Mouse (Mus musculus): ENCODE measurements around the gene Gm9970. TPM values are rescaled to one million over a fixed set of nuclear protein-coding genes. Genes with fewer than 3 reads are reported as not detected.
A peak's percentile ranks its signal among the peaks of the same experiment; 100 is the strongest.

Gm9970 gene
- total and polyA plus RNA-seq, 3 experiments, result 0.31 TPM; not detected in 2

DNA sequence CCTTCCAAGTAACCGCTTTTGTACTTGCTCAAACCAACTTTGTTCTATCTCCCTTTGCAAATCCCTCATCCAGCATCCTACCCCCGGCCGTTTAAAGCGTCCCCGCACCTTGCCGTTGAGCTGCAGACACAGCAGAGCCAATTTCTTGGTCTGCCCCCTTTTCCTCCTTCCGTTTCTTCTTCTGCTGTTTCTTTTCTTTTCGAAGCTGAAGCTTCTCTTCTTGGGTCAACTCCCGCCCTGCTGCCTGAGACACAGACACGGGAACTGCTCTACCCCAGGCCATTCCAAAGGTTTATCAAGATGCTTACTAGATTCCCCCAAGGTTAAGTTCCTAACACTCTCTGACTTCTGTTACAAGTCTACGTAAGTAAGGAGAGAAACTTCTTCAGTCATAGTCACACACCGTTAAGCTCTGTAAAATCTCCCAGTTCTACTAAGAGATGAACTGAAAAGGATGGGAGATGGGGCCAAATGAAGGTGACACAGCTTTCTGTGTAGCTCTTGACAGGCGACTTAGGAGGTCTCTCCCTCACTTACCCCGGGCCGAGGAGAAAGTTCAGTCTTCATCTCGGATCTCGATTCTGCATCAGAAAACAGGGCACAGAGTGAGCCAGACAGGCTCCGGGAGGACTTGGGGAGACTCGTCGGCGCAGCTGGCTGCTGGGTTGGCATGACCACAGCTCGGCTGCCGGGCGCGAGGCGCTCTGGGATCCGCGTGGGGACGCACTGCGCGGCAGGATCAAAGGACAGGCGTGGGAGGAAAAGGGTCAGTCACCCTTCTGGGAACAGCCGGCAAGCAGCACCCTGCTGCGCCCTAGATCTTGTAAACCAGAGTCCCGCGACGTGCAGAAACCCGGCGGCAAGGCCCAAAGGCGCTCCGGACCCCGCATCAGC, 48.7 kb downstream of the Gm9970 start:
- WGBS, result 8% methylated on average over 42 of the region's 42 CpGs
- intact Hi-C loops (cut with DNase I), result no loop called here
- Histone ChIP-seq H3K36me3 (ENCODE audit: control insufficient read depth, insufficient read depth, low read length) (peaks cover 6% of the 10 kb centered on the region), H3K27ac (peak overlapping the region; percentile 84), H3K4me1 (ENCODE audit: control insufficient read depth, insufficient read depth, low read length) (peaks cover 2% of the 10 kb centered on the region), H3K79me2 (replicated peaks; ENCODE audit: control insufficient read depth, insufficient read depth, low read length) (no peaks in the 10 kb centered on the region), H3K4me3 (peak overlapping the region; percentile 92), H3K27me3 (ENCODE audit: control insufficient read depth, insufficient read depth, low read length) (no peaks in the 10 kb centered on the region), H3K9ac (ENCODE audit: low read depth, low read length) (peak overlapping the region; percentile 78)
- no peak for DNase-seq
- TF ChIP-seq POLR2A (IDR thresholded peaks at IDR 0.05; ENCODE audit: insufficient read depth, low read depth, low read length) (no peak), EP300 (IDR thresholded peaks at IDR 0.05; ENCODE audit: insufficient read depth, low read depth, low read length) (no peak), CTCF (IDR thresholded peaks at IDR 0.05) (no peak)

Other genes starting within 250 kb of the Gm9970 start
- 10 to 100 TPM; 44.2 to 45.6 TPM for gene Atraid, start 192.9 kb downstream of the Gm9970 start, total RNA-seq (2021)
- 100 and 115 TPM in 2 replicates for gene Atraid, start 192.9 kb downstream of the Gm9970 start, polyA plus RNA-seq (2012; rRNA removed)
- gene Slc5a6, start 192.3 kb downstream of the Gm9970 start, total RNA-seq (2021), result 10 to 100 TPM; 11.8 to 13.2 TPM
- 25.5 and 29.1 TPM in 2 replicates for gene Slc5a6, start 192.3 kb downstream of the Gm9970 start, polyA plus RNA-seq (2012; rRNA removed)
- 10 to 100 TPM; 11.0 to 14.0 TPM for gene Cad, start 186.5 kb downstream of the Gm9970 start, total RNA-seq (2021)
- gene Cad, start 186.5 kb downstream of the Gm9970 start, polyA plus RNA-seq (2012; rRNA removed), result 18.5 TPM in 2 replicates
- not detected for gene Dnajc5g, start 134.9 kb downstream of the Gm9970 start, total RNA-seq (2021)
- not detected in 2 replicates for gene Dnajc5g, start 134.9 kb downstream of the Gm9970 start, polyA plus RNA-seq (2012; rRNA removed)
- under 1 TPM in 1 of 2 experiments, not detected in 1; 0.29 TPM for gene Slc30a3, start 133.0 kb downstream of the Gm9970 start, total RNA-seq (2021)
- gene Slc30a3, start 133.0 kb downstream of the Gm9970 start, polyA plus RNA-seq (2012; rRNA removed), result 0.26 and 0.47 TPM in 2 replicates
- 100 to 1,000 TPM; 250 to 368 TPM for gene Trim54, start 124.5 kb downstream of the Gm9970 start, total RNA-seq (2021)
- gene Trim54, start 124.5 kb downstream of the Gm9970 start, polyA plus RNA-seq (2012; rRNA removed), result 186 and 219 TPM in 2 replicates
- not detected for gene Ucn, start 102.4 kb downstream of the Gm9970 start, total RNA-seq (2021)
- gene Ucn, start 102.4 kb downstream of the Gm9970 start, polyA plus RNA-seq (2012; rRNA removed), result not detected in 2 replicates
- gene Mpv17, start 87.0 kb downstream of the Gm9970 start, total RNA-seq (2021), result 10 to 100 TPM; 46.8 to 50.6 TPM
- 183 and 278 TPM in 2 replicates for gene Mpv17, start 87.0 kb downstream of the Gm9970 start, polyA plus RNA-seq (2012; rRNA removed)
- gene Gm29609, start 61.3 kb downstream of the Gm9970 start, total RNA-seq (2021), result under 1 TPM; 0.55 to 0.81 TPM
- 2.4 and 2.5 TPM in 2 replicates for gene Gm29609, start 61.3 kb downstream of the Gm9970 start, polyA plus RNA-seq (2012; rRNA removed)
- gene Gtf3c2, start 61.1 kb downstream of the Gm9970 start, total RNA-seq (2021), result 10 to 100 TPM; 27.4 to 32.3 TPM
- gene Gtf3c2, start 61.1 kb downstream of the Gm9970 start, polyA plus RNA-seq (2012; rRNA removed), result 34.8 and 56.2 TPM in 2 replicates
- gene Snx17, start 48.0 kb downstream of the Gm9970 start, total RNA-seq (2021), result 10 to 100 TPM; 58.1 to 63.2 TPM
- gene Snx17, start 48.0 kb downstream of the Gm9970 start, polyA plus RNA-seq (2012; rRNA removed), result 66.8 and 85.1 TPM in 2 replicates
- 10 to 100 TPM; 48.0 to 50.8 TPM for gene Eif2b4, start 47.8 kb downstream of the Gm9970 start, total RNA-seq (2021)
- gene Eif2b4, start 47.8 kb downstream of the Gm9970 start, polyA plus RNA-seq (2012; rRNA removed), result 61.3 and 88.9 TPM in 2 replicates
- 1 to 10 TPM; 6.6 to 8.1 TPM for gene Zfp513, start 38.9 kb downstream of the Gm9970 start, total RNA-seq (2021)
- gene Zfp513, start 38.9 kb downstream of the Gm9970 start, polyA plus RNA-seq (2012; rRNA removed), result 12.7 and 14.2 TPM in 2 replicates
- gene Ppm1g, start 20.5 kb downstream of the Gm9970 start, total RNA-seq (2021), result 10 to 100 TPM; 51.1 to 60.8 TPM
- 26.6 and 35.1 TPM in 2 replicates for gene Ppm1g, start 20.5 kb downstream of the Gm9970 start, polyA plus RNA-seq (2012; rRNA removed)
- gene Nrbp1, start 368 bp downstream of the Gm9970 start, total RNA-seq (2021), result 10 to 100 TPM; 75.9 to 80.3 TPM
- gene Nrbp1, start 368 bp downstream of the Gm9970 start, polyA plus RNA-seq (2012; rRNA removed), result 151 and 165 TPM in 2 replicates
- gene Krtcap3, start 10.5 kb upstream of the Gm9970 start, total RNA-seq (2021), result 1 to 10 TPM; 1.2 to 1.5 TPM
- gene Krtcap3, start 10.5 kb upstream of the Gm9970 start, polyA plus RNA-seq (2012; rRNA removed), result 6.4 and 7.2 TPM in 2 replicates
- gene Ift172, start 49.9 kb upstream of the Gm9970 start, total RNA-seq (2021), result 10 to 100 TPM; 37.2 to 42.9 TPM
- gene Ift172, start 49.9 kb upstream of the Gm9970 start, polyA plus RNA-seq (2012; rRNA removed), result 28.0 and 30.2 TPM in 2 replicates
- 1 to 10 TPM; 2.7 to 3.8 TPM for gene Fndc4, start 54.8 kb upstream of the Gm9970 start, total RNA-seq (2021)
- gene Fndc4, start 54.8 kb upstream of the Gm9970 start, polyA plus RNA-seq (2012; rRNA removed), result 7.3 and 9.5 TPM in 2 replicates
- not detected for gene Gckr, start 56.2 kb upstream of the Gm9970 start, total RNA-seq (2021)
- gene Gckr, start 56.2 kb upstream of the Gm9970 start, polyA plus RNA-seq (2012; rRNA removed), result 0.32 TPM in 1 of 2 replicates, not detected in the other
- 10 to 100 TPM; 23.7 to 25.1 TPM for gene Zfp512, start 211.2 kb upstream of the Gm9970 start, total RNA-seq (2021)
- gene Zfp512, start 211.2 kb upstream of the Gm9970 start, polyA plus RNA-seq (2012; rRNA removed), result 12.7 and 17.9 TPM in 2 replicates
- not detected for gene 4930548H24Rik, start 244.5 kb upstream of the Gm9970 start, total RNA-seq (2021)
- not detected in 2 replicates for gene 4930548H24Rik, start 244.5 kb upstream of the Gm9970 start, polyA plus RNA-seq (2012; rRNA removed)

All from heart, adult 2 months (tissue).